Mouse (Mus musculus) CH12.LX (cell line): ENCODE data around the gene Agk. TPM values are rescaled to one million over a fixed set of nuclear protein-coding genes. Genes with fewer than 3 reads are reported as not detected.

ENCODE experiments used
- DNase-seq: peaks from one replicate; pipeline ENCODE4 v3.0.0-alpha.2; 2013; ENCODE audit errors: extremely low read depth
- H3K27ac ChIP-seq: 2 replicates; pipeline ENCODE4 v1.5.1; 2012; ENCODE audit warnings: low read depth, mild to moderate bottlenecking, control low read depth, moderate library complexity; ENCODE audit not compliant: insufficient read depth
- H3K27me3 ChIP-seq: replicated peaks from 2 replicates; pipeline ENCODE3; 2012; ENCODE audit warnings: inconsistent platforms
- H3K36me3 ChIP-seq, 2 experiments: replicated peaks in 1 of 2; 2 replicates each; pipeline versions ENCODE3 to v1.6.1; 2012; ENCODE audit warnings: inconsistent platforms in 1 of 2, low read length in 1 of 2, mild to moderate bottlenecking in 1 of 2, mixed read lengths in 1 of 2, moderate library complexity in 1 of 2; ENCODE audit not compliant: control insufficient read depth in 1 of 2, insufficient read depth in 1 of 2
- H3K4me1 ChIP-seq, 2 experiments: 2 replicates each; pipeline ENCODE4 v1.6.1; 2012; ENCODE audit warnings: inconsistent platforms in 1 of 2, moderate library complexity in 1 of 2; ENCODE audit not compliant: insufficient read depth in 2 of 2, control insufficient read depth in 1 of 2
- H3K4me2 ChIP-seq: 2 replicates; pipeline ENCODE4 v1.6.1; 2012; ENCODE audit warnings: low read depth, mild to moderate bottlenecking, control low read depth; ENCODE audit not compliant: poor library complexity, insufficient read depth, severe bottlenecking
- H3K4me3 ChIP-seq, 3 experiments: fragments of 150-350 bp in 1 of 3; sonication (generic) in 1 of 3; replicated peaks in 1 of 3; 2 replicates each; pipeline versions ENCODE3 to v1.5.1; 2011 to 2012; ENCODE audit warnings: low read depth in 2 of 3, low read length in 2 of 3, mild to moderate bottlenecking in 2 of 3, moderate library complexity in 2 of 3, control low read depth in 1 of 3, improper control_type of control experiment in 1 of 3, inconsistent platforms in 1 of 3, mixed read lengths in 1 of 3; ENCODE audit not compliant: poor library complexity in 1 of 3
- H3K79me2 ChIP-seq: replicated peaks from 2 replicates; pipeline ENCODE4 v1.6.1; 2012; ENCODE audit warnings: mild to moderate bottlenecking, moderate library complexity; ENCODE audit not compliant: control insufficient read depth, poor library complexity, insufficient read depth, severe bottlenecking; ENCODE audit errors: extremely low read depth
- H3K9ac ChIP-seq: 2 replicates; pipeline ENCODE4 v1.6.1; 2012; ENCODE audit warnings: low read depth, mild to moderate bottlenecking, control low read depth, moderate library complexity; ENCODE audit not compliant: insufficient read depth
- H3K9me3 ChIP-seq: replicated peaks from 2 replicates; pipeline ENCODE3; 2012; ENCODE audit warnings: low read length, inconsistent platforms, mixed read lengths
- CTCF ChIP-seq, 2 experiments: IDR thresholded peaks in 1 of 2; conservative IDR thresholded peaks in 1 of 2; 2 replicates each; pipeline ENCODE4 v1.5.1; 2011 to 2012; ENCODE audit warnings: low read depth in 2 of 2, low read length in 2 of 2, improper control_type of control experiment in 1 of 2, inconsistent platforms in 1 of 2, mild to moderate bottlenecking in 1 of 2, moderate library complexity in 1 of 2
- GABPA ChIP-seq: IDR thresholded peaks from 2 replicates; pipeline ENCODE4 v1.6.1; 2012; ENCODE audit warnings: low read depth, low read length, improper control_type of control experiment, inconsistent platforms; ENCODE audit not compliant: insufficient replicate concordance
- IRF4 ChIP-seq: IDR thresholded peaks from 2 replicates; pipeline ENCODE4 v1.6.1; 2014; ENCODE audit warnings: low read depth, mild to moderate bottlenecking, inconsistent platforms, low read length, improper control_type of control experiment
- JUN ChIP-seq: IDR thresholded peaks from 2 replicates; pipeline ENCODE4 v1.6.1; 2011; ENCODE audit warnings: low read depth, mild to moderate bottlenecking, low read length, improper control_type of control experiment, moderate library complexity; ENCODE audit not compliant: insufficient read depth
- JUND ChIP-seq: conservative IDR thresholded peaks from 2 replicates; pipeline ENCODE4 v1.6.1; 2011; ENCODE audit warnings: low read depth, low read length, improper control_type of control experiment
- MAZ ChIP-seq: IDR thresholded peaks from 2 replicates; pipeline ENCODE4 v1.6.1; 2012; ENCODE audit warnings: low read depth, mild to moderate bottlenecking, inconsistent platforms, low read length, improper control_type of control experiment, moderate library complexity
- MEF2A ChIP-seq: IDR thresholded peaks from 2 replicates; pipeline ENCODE4 v1.6.1; 2014; ENCODE audit warnings: low read depth, mild to moderate bottlenecking, inconsistent platforms, low read length, improper control_type of control experiment, borderline replicate concordance
- MXI1 ChIP-seq: IDR thresholded peaks from 2 replicates; pipeline ENCODE4 v1.6.1; 2011; ENCODE audit warnings: mild to moderate bottlenecking, low read depth, low read length, improper control_type of control experiment
- PAX5 ChIP-seq: IDR thresholded peaks from 2 replicates; pipeline ENCODE4 v1.6.1; 2012; ENCODE audit warnings: low read length, inconsistent platforms, mixed read lengths
- POLR2A ChIP-seq: IDR thresholded peaks from 2 replicates; pipeline ENCODE4 v1.6.1; 2011; ENCODE audit warnings: low read depth, mild to moderate bottlenecking, improper control_type of control experiment, low read length
- POLR2AphosphoS2 ChIP-seq: IDR thresholded peaks from 2 replicates; pipeline ENCODE4 v1.6.1; 2011; ENCODE audit warnings: low read depth, low read length, improper control_type of control experiment
- RAD21 ChIP-seq: IDR thresholded peaks from 2 replicates; pipeline ENCODE4 v1.6.1; 2011; ENCODE audit warnings: low read depth, mild to moderate bottlenecking, low read length, improper control_type of control experiment, moderate library complexity
- SMC3 ChIP-seq: IDR thresholded peaks from 2 replicates; pipeline ENCODE4 v1.6.1; 2011; ENCODE audit warnings: low read depth, low read length, improper control_type of control experiment
- UBTF ChIP-seq: IDR thresholded peaks from 2 replicates; pipeline ENCODE4 v1.6.1; 2012; ENCODE audit warnings: low read depth, mild to moderate bottlenecking, inconsistent platforms, low read length, improper control_type of control experiment, moderate library complexity
- USF1 ChIP-seq: IDR thresholded peaks from 2 replicates; pipeline ENCODE4 v1.6.1; 2014; ENCODE audit warnings: low read depth, mild to moderate bottlenecking, inconsistent platforms, low read length, improper control_type of control experiment
- USF2 ChIP-seq: conservative IDR thresholded peaks from 2 replicates; pipeline ENCODE4 v1.6.1; 2011; ENCODE audit warnings: low read depth, low read length, improper control_type of control experiment
- ZNF384 ChIP-seq: IDR thresholded peaks from 2 replicates; pipeline ENCODE4 v1.6.1; 2012; ENCODE audit warnings: low read depth, low read length, improper control_type of control experiment, inconsistent platforms
- dilution Hi-C: fragments of 300-500 bp; cut with MboI; formaldehyde crosslinking; loops from 2 replicates; pipeline ENCODE4 v1.14.3; 2020; ENCODE audit warnings: low sequenced_read_pairs; ENCODE audit not compliant: extremely low pct_unique_long_range_greater_than_20kb, extremely low pct_ligation_motif_present
- in situ Hi-C: fragments of 300-500 bp; cut with MboI; formaldehyde crosslinking; loops from 3 replicates; pipeline ENCODE4 v1.14.3; 2019; ENCODE audit warnings: low sequenced_read_pairs, low pct_ligation_motif_present, low pct_unique_long_range_greater_than_20kb, mixed read lengths
- polyA plus RNA-seq: library from polyadenylated mRNA; unstranded; fragments of >175 nt; gene quantifications from 2 replicates; pipeline ENCODE4 v1.2.1, GENCODE M21; 2012; ENCODE audit warnings: low read depth; ENCODE audit not compliant: insufficient read length
- total RNA-seq, 2 experiments: library from RNA; depleted of rRNA; stranded (reverse); fragments of 300-350 nt in 1 of 2; fragments of >200 nt in 1 of 2; gene quantifications; 2 replicates each; pipeline ENCODE4 v1.2.3; 2012 to 2014

The Agk gene
- total and polyA plus RNA-seq, 3 experiments, result 22.1 to 42.5 (median 24.8) TPM

GRCm38 (mm10) chr6:40423774-40424173 is 98.8 kb downstream of the Agk start:
- peak; percentile 76 for DNase-seq
- no peak overlapping the region for H3K4me3 ChIP-seq
- no peaks in the 10 kb centered on the region for H3K4me1 ChIP-seq
- H3K79me2 ChIP-seq, result no peaks in the 10 kb centered on the region
- no peaks in the 10 kb centered on the region for H3K27me3 ChIP-seq
- H3K36me3 ChIP-seq, result peaks cover 2 to 47% of the 10 kb centered on the region in 2 experiments
- in situ Hi-C loops (no loop called here), dilution Hi-C loops (no loop called here)
- no peaks in the 10 kb centered on the region for H3K9me3 ChIP-seq
- TF ChIP-seq GABPA, result no peak
- TF ChIP-seq USF1, result no peak
- TF ChIP-seq RAD21, result peak; percentile 60
- TF ChIP-seq POLR2A, result no peak
- no peak for TF ChIP-seq PAX5
- peak; percentile 76 to 80 for TF ChIP-seq CTCF (conservative IDR thresholded peaks at IDR 0.05 in 1 of 2, IDR thresholded peaks at IDR 0.05 in 1 of 2; ENCODE audit: low read depth in 2 of 2, low read length in 2 of 2)
- TF ChIP-seq MXI1, result no peak
- TF ChIP-seq SMC3, result peak; percentile 76
- H3K4me2 ChIP-seq, result no peak overlapping the region
- H3K9ac ChIP-seq, result no peak overlapping the region
- no peak overlapping the region for H3K27ac ChIP-seq

- TF ChIP-seq POLR2AphosphoS2, result no peak
- no peak for TF ChIP-seq GABPA
- TF ChIP-seq ZNF384, result no peak
- TF ChIP-seq JUND, result no peak
- TF ChIP-seq MEF2A, result no peak
- TF ChIP-seq RAD21, result no peak
- TF ChIP-seq JUN, result no peak
- no peak for TF ChIP-seq MAZ
- TF ChIP-seq IRF4, result no peak
- no peak for TF ChIP-seq UBTF
- no peak for TF ChIP-seq CTCF (conservative IDR thresholded peaks at IDR 0.05 in 1 of 2, IDR thresholded peaks at IDR 0.05 in 1 of 2; ENCODE audit: low read depth in 2 of 2, low read length in 2 of 2)
- no peak for TF ChIP-seq PAX5
- TF ChIP-seq USF2, result no peak
- dilution Hi-C loops, result no loop called here
- Histone ChIP-seq H3K27ac (no peak overlapping the region), H3K4me3 (no peak overlapping the region), H3K27me3 (no peaks in the 10 kb centered on the region), H3K4me1 (peaks cover 9 to 32% of the 10 kb centered on the region in 2 experiments), H3K4me2 (no peak overlapping the region), H3K9me3 (no peaks in the 10 kb centered on the region), H3K36me3 (peaks cover 0 to 16% of the 10 kb centered on the region in 2 experiments), H3K79me2 (no peaks in the 10 kb centered on the region), H3K9ac (no peak overlapping the region)
- in situ Hi-C loops, result no loop called here
- DNase-seq, result no peak
Measured at GRCm38 (mm10) chr6:40427441-40427840, 102.5 kb downstream of the Agk start.
